Mouse (Mus musculus): ENCODE measurements around the gene Morn2.

GRCm38 (mm10) chr17:80290074-80290657, at the start of gene Morn2, which contains the start of gene Dhx57:
- TF ChIP-seq GATA1 (IDR thresholded peaks at IDR 0.05; ENCODE audit: low read length): no peak
- TF ChIP-seq TAL1 (IDR thresholded peaks at IDR 0.05; ENCODE audit: low read length): no peak
